Mouse (Mus musculus): Measurements from ENCODE around the gene Fgfr3.

Gene Fgfr3

DNA sequence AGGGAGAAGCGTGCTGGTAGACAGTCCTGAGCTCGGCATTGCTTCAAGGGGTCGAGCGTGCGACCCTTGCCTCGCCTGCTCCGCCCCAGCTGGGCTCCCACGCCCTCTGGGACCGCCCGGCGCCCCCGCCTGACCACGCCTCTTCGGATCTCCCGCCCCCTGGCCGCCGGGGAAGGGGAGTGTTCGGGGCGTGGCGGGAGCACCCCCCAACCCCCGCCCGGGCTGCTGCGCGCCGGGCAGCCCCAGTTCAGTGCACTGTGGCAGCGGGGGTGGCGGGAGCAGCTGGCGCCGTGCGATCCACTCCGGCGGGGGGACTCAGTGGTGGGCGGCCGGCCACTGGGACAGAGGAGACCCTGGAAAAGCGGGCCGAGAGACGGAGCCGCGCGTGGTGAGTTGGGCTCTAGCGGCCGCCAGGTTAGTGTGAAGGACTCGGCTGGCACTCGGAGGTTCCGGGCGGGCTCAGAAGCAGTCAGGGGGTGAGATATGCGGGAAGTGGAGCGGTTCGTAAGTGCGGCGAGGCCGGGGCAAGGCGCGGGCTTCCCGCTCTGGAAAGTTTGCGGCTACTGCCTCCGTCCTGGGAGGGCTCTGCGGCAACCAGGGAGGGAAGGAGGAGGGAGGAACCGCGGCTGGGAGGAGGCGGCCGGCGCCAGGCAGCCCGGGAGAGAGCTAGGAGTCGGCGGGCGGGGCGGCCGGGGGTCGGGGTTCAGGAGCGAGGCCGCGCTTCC is at the start of gene Fgfr3:
Fgfr3 (plus strand) TSS at position 134 of the 725 bp plus-strand sequence.
- DNase-seq = no peak

- DNase-seq = peak; percentile 27
Observed at GRCm38 (mm10) chr5:33674439-33674838, 47.0 kb upstream of the Fgfr3 start.

GRCm38 (mm10) chr5:33675964-33676363 is 45.5 kb upstream of the Fgfr3 start:
- DNase-seq = peak; percentile 36

DNA sequence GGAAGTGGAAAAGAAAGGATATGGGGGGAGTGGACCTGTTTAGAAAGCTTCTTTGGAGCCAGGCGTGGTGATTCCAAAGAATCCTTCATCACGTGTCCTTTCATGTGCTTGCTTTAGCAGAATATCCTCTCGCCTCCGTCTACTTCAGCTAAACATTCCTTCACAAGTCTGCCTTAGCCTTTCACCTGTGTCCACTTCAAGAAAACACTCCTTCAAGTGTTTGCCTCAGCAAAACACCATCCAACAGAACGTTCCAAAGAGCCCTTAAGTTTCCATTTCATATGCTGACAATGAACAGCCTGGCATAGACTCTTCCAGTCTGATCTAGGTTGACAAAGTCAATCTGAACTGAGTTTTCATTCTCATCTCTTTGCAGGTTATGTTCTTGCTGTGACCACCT is 43.2 kb upstream of the Fgfr3 start:
- DNase-seq = no peak

DNA sequence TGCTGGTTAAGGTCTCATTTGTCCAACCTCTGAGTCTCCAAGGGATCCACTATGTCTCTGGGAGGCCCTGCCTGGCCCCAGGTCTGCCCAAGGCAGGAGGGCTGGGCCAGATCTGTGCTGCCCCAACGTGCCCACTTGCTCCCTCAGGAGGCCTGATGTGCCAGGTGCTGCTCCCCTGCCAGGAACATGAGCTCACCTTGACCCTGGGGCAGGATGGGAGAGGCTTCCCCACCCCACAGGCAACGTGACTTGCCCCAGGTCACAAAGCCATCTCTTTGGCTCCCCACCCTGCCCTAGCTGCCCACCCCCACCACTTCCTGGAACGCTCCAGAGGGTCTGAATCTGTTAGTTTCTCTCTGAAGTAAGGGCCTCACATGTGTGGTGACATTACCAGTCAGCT is 40.4 kb upstream of the Fgfr3 start:
- no peak for DNase-seq

- DNase-seq = no peak
Observed at GRCm38 (mm10) chr5:33681611-33682388, 39.7 kb upstream of the Fgfr3 start.

GRCm38 (mm10) chr5:33682963-33683362 is 38.5 kb upstream of the Fgfr3 start:
- DNase-seq = no peak

DNA sequence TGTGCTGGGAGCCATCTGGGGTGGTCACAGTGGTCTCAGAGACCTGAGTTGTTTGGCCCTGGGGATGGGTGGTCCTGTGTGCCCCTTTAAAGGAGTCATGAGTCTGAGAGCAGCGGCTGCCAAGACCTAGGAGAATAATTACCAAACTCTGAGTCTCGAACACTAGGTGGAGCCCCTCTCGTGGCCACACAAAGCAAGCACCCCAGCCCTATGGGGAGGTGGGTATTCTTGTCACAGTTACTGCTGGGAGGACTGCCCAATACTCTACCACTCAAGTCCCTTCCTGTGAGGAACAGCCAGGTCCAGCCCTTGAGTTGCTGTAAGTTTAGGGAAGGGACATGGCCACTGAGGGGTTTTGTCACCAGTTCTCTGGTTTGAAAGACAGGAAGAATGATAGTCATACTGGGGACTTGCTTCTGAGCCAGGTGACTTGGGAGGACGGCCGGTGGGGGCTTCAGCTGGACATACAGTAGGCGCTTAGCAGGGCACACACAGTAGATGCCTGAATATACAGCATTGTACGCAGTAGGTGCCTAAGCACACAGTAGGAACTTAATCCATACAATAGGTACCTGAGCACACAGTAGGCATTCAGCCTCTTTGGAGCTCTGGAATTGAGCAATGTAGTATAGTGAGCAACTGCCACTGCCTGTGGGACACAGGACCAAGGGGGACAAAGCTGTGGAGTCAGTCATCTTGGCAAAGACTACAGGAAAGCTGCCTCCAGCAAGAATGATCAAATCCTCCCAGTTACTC is 37.4 kb upstream of the Fgfr3 start:
- DNase-seq = peak; percentile 18

DNA sequence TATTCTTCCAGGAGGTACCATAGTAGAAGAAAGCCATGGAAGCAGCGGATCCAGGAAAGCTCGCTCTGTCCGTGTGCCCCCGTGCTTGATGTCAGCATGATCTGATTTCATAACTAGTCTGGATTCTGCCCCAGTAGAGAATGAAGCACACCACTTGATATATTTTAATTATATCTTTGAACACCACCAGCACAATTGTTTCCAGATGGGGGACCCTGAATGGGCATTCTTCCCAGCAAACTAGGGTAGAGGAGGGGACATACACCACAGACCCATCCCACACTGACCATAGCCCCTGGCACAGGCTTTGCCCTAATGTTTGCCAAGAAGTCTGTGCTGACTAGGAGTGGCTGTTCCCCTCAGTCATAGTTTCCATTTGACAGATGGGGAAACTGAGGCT is 36.5 kb upstream of the Fgfr3 start:
- DNase-seq = no peak

GRCm38 (mm10) chr5:33687142-33687541 is 34.3 kb upstream of the Fgfr3 start:
- no peak for DNase-seq

GRCm38 (mm10) chr5:33688278-33689220 is 32.9 kb upstream of the Fgfr3 start:
- DNase-seq = no peak

DNA sequence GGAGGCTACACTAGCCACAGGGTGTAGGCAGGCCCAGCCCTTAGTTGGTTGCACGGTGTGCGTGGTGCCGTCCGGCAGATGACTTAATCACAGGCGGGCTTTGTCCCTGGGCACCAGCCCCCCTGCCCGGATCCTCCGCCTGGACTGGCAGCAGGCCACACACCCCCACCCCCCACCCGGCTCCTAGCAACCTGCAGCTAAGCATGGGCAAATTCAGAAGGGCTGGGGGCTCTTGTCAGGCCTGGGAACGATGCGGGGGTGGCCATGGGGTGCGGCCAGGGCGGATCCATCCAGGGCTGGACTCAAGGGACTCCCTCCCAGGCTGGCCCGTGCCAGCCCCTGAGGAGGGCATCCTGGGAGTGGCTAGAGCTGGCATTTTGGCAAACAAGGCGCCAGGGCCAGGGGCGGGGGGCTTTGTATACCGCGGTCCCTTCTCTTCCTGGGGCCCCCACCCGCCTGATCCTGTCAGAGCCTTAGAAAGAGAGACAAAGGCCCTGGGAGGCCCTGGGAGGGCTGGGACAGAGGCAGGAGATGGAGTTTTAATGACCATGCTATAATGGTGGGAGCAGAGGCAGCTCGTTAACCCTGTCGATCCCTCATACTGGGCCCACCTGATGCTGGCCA is 32.1 kb upstream of the Fgfr3 start:
- DNase-seq = no peak

DNA sequence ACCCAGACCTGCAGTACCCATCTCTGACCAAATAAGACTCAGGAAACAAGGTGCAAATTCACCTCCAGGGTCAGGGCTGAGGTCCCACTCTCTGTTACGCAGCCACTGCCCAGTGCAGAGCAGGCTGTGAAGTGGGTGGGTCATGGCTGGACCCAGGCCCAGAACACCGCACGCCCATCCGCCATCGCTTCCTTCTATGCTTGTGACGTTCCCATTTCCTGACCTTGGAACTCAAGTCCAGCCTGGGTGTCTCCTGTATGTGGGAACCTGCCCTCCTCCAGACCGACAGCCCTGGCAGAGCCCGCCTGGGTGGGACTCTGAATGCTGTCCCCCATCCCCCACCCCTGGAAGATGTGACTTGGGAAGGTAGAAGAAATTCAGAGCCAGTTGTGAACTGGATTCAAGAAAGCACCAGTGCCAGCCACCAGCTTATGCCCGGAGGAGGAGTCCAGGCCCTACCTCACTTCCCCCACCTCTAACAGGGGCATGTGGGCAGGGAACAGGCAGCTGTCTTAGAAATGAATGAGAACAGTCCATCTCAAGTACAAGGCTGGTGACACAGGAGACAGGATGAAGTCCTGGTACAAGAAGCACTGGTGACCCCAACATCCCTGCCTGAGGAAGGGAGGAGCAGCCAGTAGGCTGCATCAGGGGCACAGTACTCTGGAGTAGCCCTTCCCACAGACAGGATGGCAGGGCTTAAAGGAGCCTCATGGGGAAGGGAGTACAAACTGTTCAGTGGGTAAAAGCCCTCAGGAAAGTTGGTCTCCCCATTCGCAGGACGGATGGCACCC is 31.4 kb upstream of the Fgfr3 start:
- DNase-seq = no peak

DNA sequence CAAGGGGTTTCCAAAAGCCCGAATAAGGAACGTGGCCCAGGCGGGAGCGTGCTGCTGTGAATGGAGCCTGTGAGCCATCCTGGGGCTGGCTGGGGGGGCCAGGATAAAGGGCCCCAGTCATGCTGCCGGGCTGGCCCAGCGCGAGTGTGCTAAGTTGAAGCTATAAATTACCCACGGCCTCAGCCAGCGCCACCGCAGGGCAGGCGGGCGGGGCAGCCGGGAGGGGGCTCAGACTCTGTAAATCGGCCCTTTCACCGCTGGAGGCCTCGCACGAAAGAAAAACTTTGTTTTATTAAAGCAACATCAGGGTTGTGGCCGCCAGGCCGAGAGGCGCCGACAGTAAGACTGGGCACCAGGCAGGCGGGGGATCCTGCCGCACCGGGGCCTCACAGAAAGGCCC is 29.1 kb upstream of the Fgfr3 start:
- no peak for DNase-seq

DNA sequence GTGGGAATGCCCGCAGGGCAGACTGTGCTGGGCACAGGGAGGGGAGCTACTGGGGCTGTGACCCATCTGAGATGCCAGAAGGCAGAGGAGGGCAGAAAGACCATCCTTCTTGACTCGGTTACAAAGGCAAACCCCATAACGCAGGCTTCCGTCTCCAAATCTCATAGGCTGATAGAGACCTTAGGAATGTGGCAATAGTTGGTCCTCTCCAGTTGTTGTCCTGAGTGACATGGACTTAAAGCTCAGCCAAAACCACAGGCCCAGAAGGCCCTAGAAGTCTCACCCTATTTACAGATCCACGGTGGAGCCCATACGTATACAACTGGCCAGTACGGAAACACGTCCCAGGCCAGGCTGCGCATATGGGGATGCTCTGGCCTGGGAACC is 27.0 kb upstream of the Fgfr3 start:
- no peak for DNase-seq

DNA sequence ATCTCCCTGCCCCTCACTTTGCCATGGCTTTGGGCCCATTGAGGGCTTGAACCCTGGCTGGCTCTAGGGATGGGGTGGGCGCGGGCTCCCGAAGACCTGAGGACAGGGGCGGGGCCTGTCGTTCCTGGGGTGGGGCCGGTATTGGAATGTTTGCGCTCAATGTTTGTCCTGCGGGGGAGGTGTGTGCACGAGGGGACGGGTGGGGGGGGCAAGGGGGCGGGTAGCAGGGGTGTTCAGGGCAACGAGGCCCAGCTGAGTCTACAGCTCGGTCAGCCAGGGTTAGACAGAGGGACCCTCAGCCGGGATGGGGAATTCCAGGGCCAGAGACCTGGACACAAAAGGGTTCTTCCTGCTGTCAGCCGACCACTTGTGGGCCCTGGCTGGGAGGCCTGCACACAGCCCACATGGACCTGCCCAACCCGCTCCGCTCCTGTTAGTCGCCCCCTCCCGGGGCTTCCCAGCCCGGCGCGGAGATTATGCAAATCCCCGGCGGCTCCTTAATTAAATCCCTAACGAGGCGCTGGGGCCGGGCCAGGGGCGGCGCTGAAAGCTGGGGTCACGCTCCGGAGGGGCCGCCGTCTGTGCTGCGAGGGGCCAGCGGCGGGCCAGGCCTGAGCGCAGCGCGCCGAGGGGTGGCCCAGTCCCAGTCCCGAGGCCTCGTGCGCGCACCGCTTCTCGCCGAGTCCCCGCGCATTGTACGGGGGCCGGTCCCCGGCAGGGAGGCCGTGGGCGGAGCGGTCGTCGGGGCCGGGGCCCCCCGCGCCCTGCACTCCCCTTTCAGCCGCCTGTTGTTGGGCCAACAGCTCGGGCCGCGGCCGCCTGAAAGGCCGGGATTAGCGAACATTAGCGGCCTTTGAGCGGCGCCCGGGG is 26.4 kb upstream of the Fgfr3 start:
- DNase-seq = no peak

DNA sequence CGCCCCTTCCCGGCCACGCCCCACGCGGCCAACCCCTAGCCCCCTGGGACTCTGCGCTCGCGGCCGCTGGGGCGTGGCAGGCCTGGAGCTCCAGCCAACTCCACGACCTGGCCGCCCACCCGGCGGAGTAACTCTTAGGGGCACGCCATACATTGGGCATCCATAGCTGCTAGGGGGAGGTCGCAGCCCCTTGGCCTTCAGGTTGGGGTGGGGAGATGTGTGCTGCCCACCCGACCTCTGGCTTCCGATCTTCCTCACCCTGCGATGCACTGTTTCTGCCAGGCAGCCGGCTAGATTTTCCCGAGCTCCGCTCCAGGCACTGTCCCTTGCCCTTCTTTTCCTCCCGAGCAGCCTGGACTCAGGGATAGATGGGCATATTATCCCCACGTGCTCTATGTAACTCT is 25.8 kb upstream of the Fgfr3 start:
- DNase-seq = no peak

DNA sequence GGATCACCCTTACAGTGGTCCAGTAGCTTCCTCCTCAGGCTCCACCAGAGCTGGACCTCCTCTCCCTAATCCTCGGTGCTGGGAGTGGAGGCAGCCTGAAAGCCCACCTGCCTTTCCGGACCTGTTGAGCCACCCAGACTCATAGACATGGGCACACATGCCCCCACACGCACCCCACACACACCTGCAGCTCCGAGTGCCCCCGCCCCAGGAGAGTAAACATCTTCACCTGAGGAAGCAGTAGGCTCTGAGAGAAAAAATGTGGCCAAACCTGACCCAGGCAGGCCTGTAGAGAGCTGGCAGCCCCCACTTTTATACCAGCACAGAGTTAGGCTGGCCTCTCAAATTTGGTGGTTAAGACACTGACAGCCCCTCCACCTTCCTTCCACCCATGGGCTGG is 25.0 kb upstream of the Fgfr3 start:
- no peak for DNase-seq

DNA sequence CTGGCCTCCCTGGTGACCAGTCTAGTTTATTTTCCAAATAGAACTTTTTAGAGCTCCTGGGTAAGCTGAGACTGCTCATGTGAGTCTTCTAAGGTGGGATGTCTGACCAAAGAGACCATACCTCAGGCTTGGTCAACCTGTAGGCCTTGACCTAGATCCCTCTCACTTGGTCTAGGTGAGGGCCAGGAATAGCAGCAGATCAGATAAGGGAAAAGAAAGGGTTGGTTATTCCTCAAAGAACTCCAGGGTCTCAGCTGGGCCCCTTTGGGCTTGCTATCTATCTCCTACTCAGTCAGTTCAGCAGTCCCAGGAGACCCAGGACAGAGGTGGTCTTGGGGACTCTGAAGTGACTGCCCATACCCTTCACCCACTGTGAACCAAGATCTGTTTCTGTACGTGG is 23.9 kb upstream of the Fgfr3 start:
- no peak for DNase-seq

DNA sequence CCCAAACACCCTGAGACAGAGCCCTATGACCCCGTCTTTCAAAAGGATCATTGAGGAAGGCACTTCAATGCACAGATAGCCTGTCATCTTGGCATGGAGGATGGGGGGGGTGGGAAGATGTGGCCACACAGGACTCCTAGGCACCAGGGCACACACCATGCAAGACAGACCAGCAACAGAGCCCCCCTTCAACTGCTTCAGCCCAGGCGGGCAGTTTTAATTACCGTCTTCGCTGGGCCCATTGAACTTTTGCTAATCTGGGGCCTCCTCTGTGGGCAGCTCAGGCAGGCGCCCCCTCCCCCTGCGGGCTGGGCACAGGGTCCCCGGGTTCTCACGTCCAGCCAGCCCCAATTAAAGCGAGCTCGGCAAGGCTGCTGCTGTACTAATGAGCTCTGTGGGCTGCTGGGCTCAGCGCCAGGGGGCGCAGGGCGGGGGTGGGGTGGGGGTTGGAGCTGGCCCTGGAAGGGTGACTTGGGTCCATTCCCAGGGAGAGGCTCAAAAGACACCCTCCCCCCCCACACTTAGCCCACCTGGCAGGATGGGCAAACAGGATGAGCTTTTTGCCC is 23.4 kb upstream of the Fgfr3 start:
- DNase-seq = no peak

Measured in cerebellum, adult 9-10 months (tissue).